Mouse (Mus musculus): ENCODE measurements around the gene Smox. TPM values are rescaled to one million over a fixed set of nuclear protein-coding genes. Genes with fewer than 3 reads are reported as not detected.

Smox gene
- total and polyA plus RNA-seq, 3 experiments, result 2.2 to 5.5 TPM; not detected in 1

DNA sequence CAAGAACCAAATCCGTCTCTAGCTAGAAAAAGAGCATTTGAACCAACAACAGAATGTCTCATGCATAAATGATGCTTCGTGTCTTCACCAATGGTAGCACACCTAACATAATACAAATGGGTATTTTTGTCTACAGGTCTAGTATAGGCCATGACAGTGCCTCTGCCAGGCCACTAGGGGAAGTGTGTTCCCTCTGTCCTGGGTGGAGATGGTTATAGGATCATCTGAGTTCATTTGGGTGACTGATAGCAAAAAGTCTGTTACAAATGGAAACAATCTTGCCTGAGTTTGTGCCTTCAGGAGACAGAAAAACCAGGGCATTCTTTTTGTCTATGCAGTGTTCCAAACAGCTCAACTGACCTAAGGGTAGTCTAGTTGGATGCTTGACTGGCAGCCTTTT, 2.4 kb upstream of the Smox start:
- Histone ChIP-seq H3K36me3 (ENCODE audit: control insufficient read depth in 1 of 2, insufficient read depth in 2 of 2, low read length in 2 of 2) (no peaks in the 10 kb centered on the region), H3K9me3 (replicated peaks; ENCODE audit: insufficient read depth, low read length) (no peaks in the 10 kb centered on the region), H3K9ac (ENCODE audit: control insufficient read depth, low read depth, low read length, poor library complexity, severe bottlenecking) (no peak overlapping the region), H3K79me2 (ENCODE audit: control insufficient read depth, insufficient read depth, low read length, poor library complexity) (no peaks in the 10 kb centered on the region; the same call in 1 of the 2 replicates), H3K4me1 (ENCODE audit: control insufficient read depth in 1 of 2, insufficient read depth in 2 of 2, low read length in 2 of 2) (no peaks in the 10 kb centered on the region; a peak in 1 of 4 replicates), H3K4me3 (ENCODE audit: control insufficient read depth in 1 of 2, insufficient read depth in 1 of 2, low read depth in 2 of 2, low read length in 2 of 2) (no peak overlapping the region), H3K27me3 (ENCODE audit: control insufficient read depth in 1 of 2, insufficient read depth in 2 of 2, low read length in 2 of 2) (peaks cover 7 to 9% of the 10 kb centered on the region in 2 experiments), H3K27ac (ENCODE audit: control insufficient read depth, low read depth, low read length) (no peak overlapping the region)
- peak; percentile 11 to 50 (median 36); a peak in 4 of 6 replicates for TF ChIP-seq CTCF (IDR thresholded peaks at IDR 0.05 in 2 of 3, conservative IDR thresholded peaks at IDR 0.05 in 1 of 3; ENCODE audit: control insufficient read depth in 1 of 3, insufficient read depth in 1 of 3, low read depth in 2 of 3, low read length in 3 of 3, poor library complexity in 1 of 3, severe bottlenecking in 1 of 3)
- TF ChIP-seq TAL1 (IDR thresholded peaks at IDR 0.05; ENCODE audit: low read length), result no peak
- no peak for DNase-seq (ENCODE audit: low read depth, low spot score)

DNA sequence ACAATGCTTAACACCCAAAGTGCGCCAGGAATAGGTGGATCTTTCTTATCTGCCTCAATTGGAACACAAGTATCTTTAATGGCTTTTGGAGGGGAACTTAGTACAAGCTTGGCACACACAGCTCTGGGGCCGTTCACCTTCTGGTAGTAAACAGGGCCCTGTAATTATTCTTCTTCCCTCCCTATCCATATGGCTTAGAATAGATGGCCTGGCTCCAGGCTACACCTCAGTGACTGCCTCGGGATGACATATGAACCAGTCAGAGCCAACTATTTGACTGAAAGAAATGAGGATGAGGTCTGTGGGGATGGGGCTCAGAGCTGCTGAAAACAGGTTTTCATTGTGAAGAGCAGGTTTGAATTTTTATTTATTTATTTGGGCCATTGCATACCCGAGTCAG, 1.7 kb upstream of the Smox start:
- no peak for TF ChIP-seq MAX (IDR thresholded peaks at IDR 0.05; ENCODE audit: low read length)
- TF ChIP-seq POLR2AphosphoS2 (IDR thresholded peaks at IDR 0.05; ENCODE audit: low read length), result no peak
- no peak for TF ChIP-seq MYC (IDR thresholded peaks at IDR 0.05; ENCODE audit: low read depth, low read length)
- no peak for TF ChIP-seq CHD2 (IDR thresholded peaks at IDR 0.05; ENCODE audit: low read length)
- no peak for TF ChIP-seq UBTF (IDR thresholded peaks at IDR 0.05; ENCODE audit: borderline replicate concordance, insufficient read depth, low read depth, low read length)
- no peak for TF ChIP-seq KAT2A (conservative IDR thresholded peaks at IDR 0.05; ENCODE audit: low read depth, low read length)

DNA sequence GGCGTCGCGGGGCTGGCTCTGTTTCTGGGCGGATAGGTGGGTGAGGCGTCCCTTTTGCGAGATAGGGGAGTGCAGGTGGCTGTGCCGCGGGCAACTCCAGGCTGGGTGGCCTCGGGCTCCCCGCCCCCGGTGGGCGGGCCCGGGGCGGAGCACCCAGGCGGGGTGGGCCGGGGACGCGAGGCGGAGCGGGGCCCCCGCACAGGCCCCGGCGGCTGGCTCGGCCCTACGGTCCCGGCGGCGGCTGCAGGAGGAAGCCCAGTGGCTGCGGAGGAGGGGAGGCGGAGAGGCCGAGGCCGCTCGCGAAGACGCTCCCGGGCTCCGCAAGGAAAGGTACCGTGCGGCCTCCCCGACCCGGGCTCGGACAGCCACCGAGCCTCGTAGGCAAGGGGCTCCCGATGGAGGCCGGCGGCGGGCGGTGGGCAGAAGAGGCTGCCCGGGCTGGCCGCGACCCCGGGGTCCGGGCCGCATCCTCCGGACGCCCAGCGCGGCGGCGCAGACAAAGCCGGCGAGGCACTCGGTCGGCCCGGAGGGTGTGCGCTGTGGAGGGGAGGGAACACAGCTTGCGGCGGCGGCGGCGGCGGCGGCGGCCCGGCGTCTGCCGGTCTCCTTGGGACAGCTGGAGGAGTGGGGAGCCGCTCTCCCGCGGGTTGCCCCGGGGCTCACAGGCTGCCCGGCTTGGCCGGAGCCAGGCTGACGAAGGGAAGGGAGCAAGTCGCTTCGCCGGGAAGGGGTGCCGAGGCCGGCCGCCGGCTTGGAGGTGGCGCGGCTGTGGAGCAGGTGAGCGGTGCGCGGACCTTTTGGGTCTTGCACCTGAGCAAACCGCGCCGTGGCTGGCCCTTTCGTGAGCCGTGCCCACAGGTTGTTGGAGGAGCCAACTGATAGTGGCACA, 655 bp downstream of the Smox start:
- H3K36me3 ChIP-seq (ENCODE audit: control insufficient read depth in 1 of 2, insufficient read depth in 2 of 2, low read length in 2 of 2), result peaks cover 0 to 5% of the 10 kb centered on the region in 2 experiments; a peak in 2 of 4 replicates
- no peak overlapping the region for H3K27ac ChIP-seq (ENCODE audit: control insufficient read depth, low read depth, low read length)
- peak; percentile 75 for DNase-seq (ENCODE audit: low read depth, low spot score)
- peaks cover 0 to 8% of the 10 kb centered on the region in 2 experiments; a peak in 3 of 4 replicates for H3K4me1 ChIP-seq (ENCODE audit: control insufficient read depth in 1 of 2, insufficient read depth in 2 of 2, low read length in 2 of 2)
- TF ChIP-seq SMC3 (IDR thresholded peaks at IDR 0.05; ENCODE audit: low read depth, low read length), result no peak
- no peak for TF ChIP-seq ELF1 (IDR thresholded peaks at IDR 0.05; ENCODE audit: low read depth, low read length)
- no peak for TF ChIP-seq USF1 (IDR thresholded peaks at IDR 0.05; ENCODE audit: low read depth, low read length)
- TF ChIP-seq UBTF (IDR thresholded peaks at IDR 0.05; ENCODE audit: borderline replicate concordance, insufficient read depth, low read depth, low read length), result peak; percentile 82; the same call in 1 of the 2 replicates
- TF ChIP-seq RAD21 (IDR thresholded peaks at IDR 0.05; ENCODE audit: low read depth, low read length), result no peak
- TF ChIP-seq TAL1 (IDR thresholded peaks at IDR 0.05; ENCODE audit: low read length), result no peak
- TF ChIP-seq POLR2A (IDR thresholded peaks at IDR 0.05; ENCODE audit: control insufficient read depth in 1 of 2, insufficient read depth in 1 of 2, low read depth in 1 of 2, low read length in 2 of 2, poor library complexity in 1 of 2), result 0 out of 4 replicates have a peak, but pooled peaks of 1 of the 2 experiments have one; percentile 50
- peaks cover 9% of the 10 kb centered on the region in 2 experiments for H3K27me3 ChIP-seq (ENCODE audit: control insufficient read depth in 1 of 2, insufficient read depth in 2 of 2, low read length in 2 of 2)
- no peaks in the 10 kb centered on the region; the same call in 1 of the 2 replicates for H3K79me2 ChIP-seq (ENCODE audit: control insufficient read depth, insufficient read depth, low read length, poor library complexity)
- H3K9ac ChIP-seq (ENCODE audit: control insufficient read depth, low read depth, low read length, poor library complexity, severe bottlenecking), result peak overlapping the region; percentile 69
- H3K9me3 ChIP-seq (replicated peaks; ENCODE audit: insufficient read depth, low read length), result no peaks in the 10 kb centered on the region
- H3K4me3 ChIP-seq (ENCODE audit: control insufficient read depth in 1 of 2, insufficient read depth in 1 of 2, low read depth in 2 of 2, low read length in 2 of 2), result peak overlapping the region; percentile 58 to 90

More for the DNA sequence above, 1.7 kb upstream of the Smox start:
- Histone ChIP-seq H3K36me3 (ENCODE audit: control insufficient read depth in 1 of 2, insufficient read depth in 2 of 2, low read length in 2 of 2) (no peaks in the 10 kb centered on the region), H3K9ac (ENCODE audit: control insufficient read depth, low read depth, low read length, poor library complexity, severe bottlenecking) (no peak overlapping the region), H3K9me3 (replicated peaks; ENCODE audit: insufficient read depth, low read length) (no peaks in the 10 kb centered on the region), H3K27me3 (ENCODE audit: control insufficient read depth in 1 of 2, insufficient read depth in 2 of 2, low read length in 2 of 2) (peaks cover 9% of the 10 kb centered on the region in 2 experiments), H3K27ac (ENCODE audit: control insufficient read depth, low read depth, low read length) (no peak overlapping the region), H3K4me1 (ENCODE audit: control insufficient read depth in 1 of 2, insufficient read depth in 2 of 2, low read length in 2 of 2) (no peaks in the 10 kb centered on the region; a peak in 1 of 4 replicates), H3K4me3 (ENCODE audit: control insufficient read depth in 1 of 2, insufficient read depth in 1 of 2, low read depth in 2 of 2, low read length in 2 of 2) (no peak overlapping the region), H3K79me2 (ENCODE audit: control insufficient read depth, insufficient read depth, low read length, poor library complexity) (no peaks in the 10 kb centered on the region; the same call in 1 of the 2 replicates)
- DNase-seq (ENCODE audit: low read depth, low spot score), result no peak
